Mouse (Mus musculus) CH12.LX (cell line): ENCODE measurements around the gene Hbb-bh1. TPM values are rescaled to one million over a fixed set of nuclear protein-coding genes. Genes with fewer than 3 reads are reported as not detected.
"Not testable (repeated sequence)": the region's sequence is repeated elsewhere in the genome, so short reads cannot be mapped to it uniquely, and the experiment has no call there.

Experiments used
- DNase-seq: peaks from one replicate; pipeline ENCODE4 v3.0.0-alpha.2; 2013; ENCODE audit errors: extremely low read depth
- H3K27ac ChIP-seq: 2 replicates; pipeline ENCODE4 v1.5.1; 2012; ENCODE audit warnings: low read depth, mild to moderate bottlenecking, control low read depth, moderate library complexity; ENCODE audit not compliant: insufficient read depth
- H3K27me3 ChIP-seq: replicated peaks from 2 replicates; pipeline ENCODE3; 2012; ENCODE audit warnings: inconsistent platforms
- H3K36me3 ChIP-seq, 2 experiments: replicated peaks in 1 of 2; 2 replicates each; pipeline versions ENCODE3 to v1.6.1; 2012; ENCODE audit warnings: inconsistent platforms in 1 of 2, low read length in 1 of 2, mild to moderate bottlenecking in 1 of 2, mixed read lengths in 1 of 2, moderate library complexity in 1 of 2; ENCODE audit not compliant: control insufficient read depth in 1 of 2, insufficient read depth in 1 of 2
- H3K4me1 ChIP-seq, 2 experiments: 2 replicates each; pipeline ENCODE4 v1.6.1; 2012; ENCODE audit warnings: inconsistent platforms in 1 of 2, moderate library complexity in 1 of 2; ENCODE audit not compliant: insufficient read depth in 2 of 2, control insufficient read depth in 1 of 2
- H3K4me2 ChIP-seq: 2 replicates; pipeline ENCODE4 v1.6.1; 2012; ENCODE audit warnings: low read depth, mild to moderate bottlenecking, control low read depth; ENCODE audit not compliant: poor library complexity, insufficient read depth, severe bottlenecking
- H3K4me3 ChIP-seq, 3 experiments: fragments of 150-350 bp in 1 of 3; sonication (generic) in 1 of 3; replicated peaks in 1 of 3; 2 replicates each; pipeline versions ENCODE3 to v1.5.1; 2011 to 2012; ENCODE audit warnings: low read depth in 2 of 3, low read length in 2 of 3, mild to moderate bottlenecking in 2 of 3, moderate library complexity in 2 of 3, control low read depth in 1 of 3, improper control_type of control experiment in 1 of 3, inconsistent platforms in 1 of 3, mixed read lengths in 1 of 3; ENCODE audit not compliant: poor library complexity in 1 of 3
- H3K79me2 ChIP-seq: replicated peaks from 2 replicates; pipeline ENCODE4 v1.6.1; 2012; ENCODE audit warnings: mild to moderate bottlenecking, moderate library complexity; ENCODE audit not compliant: control insufficient read depth, poor library complexity, insufficient read depth, severe bottlenecking; ENCODE audit errors: extremely low read depth
- H3K9ac ChIP-seq: 2 replicates; pipeline ENCODE4 v1.6.1; 2012; ENCODE audit warnings: low read depth, mild to moderate bottlenecking, control low read depth, moderate library complexity; ENCODE audit not compliant: insufficient read depth
- H3K9me3 ChIP-seq: replicated peaks from 2 replicates; pipeline ENCODE3; 2012; ENCODE audit warnings: low read length, inconsistent platforms, mixed read lengths
- CHD1 ChIP-seq: IDR thresholded peaks from 2 replicates; pipeline ENCODE4 v1.6.1; 2012; ENCODE audit warnings: low read depth, low read length, improper control_type of control experiment, inconsistent platforms
- E2F4 ChIP-seq: IDR thresholded peaks from 2 replicates; pipeline ENCODE4 v1.6.1; 2011; ENCODE audit warnings: low read depth, low read length, improper control_type of control experiment; ENCODE audit not compliant: insufficient replicate concordance
- ETS1 ChIP-seq: conservative IDR thresholded peaks from 2 replicates; pipeline ENCODE4 v1.6.1; 2012; ENCODE audit warnings: low read depth, mild to moderate bottlenecking, inconsistent platforms, low read length, improper control_type of control experiment, moderate library complexity
- HCFC1 ChIP-seq: IDR thresholded peaks from 2 replicates; pipeline ENCODE4 v1.6.1; 2012; ENCODE audit warnings: low read depth, mild to moderate bottlenecking, inconsistent platforms, low read length, improper control_type of control experiment
- IRF4 ChIP-seq: IDR thresholded peaks from 2 replicates; pipeline ENCODE4 v1.6.1; 2014; ENCODE audit warnings: low read depth, mild to moderate bottlenecking, inconsistent platforms, low read length, improper control_type of control experiment
- JUND ChIP-seq: conservative IDR thresholded peaks from 2 replicates; pipeline ENCODE4 v1.6.1; 2011; ENCODE audit warnings: low read depth, low read length, improper control_type of control experiment
- KAT2A ChIP-seq: IDR thresholded peaks from 2 replicates; pipeline ENCODE4 v1.6.1; 2012; ENCODE audit warnings: low read length, improper control_type of control experiment, inconsistent platforms; ENCODE audit not compliant: insufficient replicate concordance
- MAFK ChIP-seq: IDR thresholded peaks from 2 replicates; pipeline ENCODE4 v1.6.1; 2011; ENCODE audit warnings: low read length, improper control_type of control experiment; ENCODE audit not compliant: insufficient replicate concordance
- MAX ChIP-seq: IDR thresholded peaks from 2 replicates; pipeline ENCODE4 v1.6.1; 2011; ENCODE audit warnings: low read length, improper control_type of control experiment
- MEF2A ChIP-seq: IDR thresholded peaks from 2 replicates; pipeline ENCODE4 v1.6.1; 2014; ENCODE audit warnings: low read depth, mild to moderate bottlenecking, inconsistent platforms, low read length, improper control_type of control experiment, borderline replicate concordance
- NRF1 ChIP-seq: IDR thresholded peaks from 2 replicates; pipeline ENCODE4 v1.6.1; 2014; ENCODE audit warnings: low read depth, mild to moderate bottlenecking, inconsistent platforms, low read length, improper control_type of control experiment, moderate library complexity
- PAX5 ChIP-seq: IDR thresholded peaks from 2 replicates; pipeline ENCODE4 v1.6.1; 2012; ENCODE audit warnings: low read length, inconsistent platforms, mixed read lengths
- POLR2A ChIP-seq: IDR thresholded peaks from 2 replicates; pipeline ENCODE4 v1.6.1; 2011; ENCODE audit warnings: low read depth, mild to moderate bottlenecking, improper control_type of control experiment, low read length
- RAD21 ChIP-seq: IDR thresholded peaks from 2 replicates; pipeline ENCODE4 v1.6.1; 2011; ENCODE audit warnings: low read depth, mild to moderate bottlenecking, low read length, improper control_type of control experiment, moderate library complexity
- TBP ChIP-seq: conservative IDR thresholded peaks from 2 replicates; pipeline ENCODE4 v1.6.1; 2011; ENCODE audit warnings: low read depth, low read length, improper control_type of control experiment
- TCF12 ChIP-seq: IDR thresholded peaks from 2 replicates; pipeline ENCODE4 v1.6.1; 2014; ENCODE audit warnings: low read depth, mild to moderate bottlenecking, inconsistent platforms, low read length, improper control_type of control experiment
- USF2 ChIP-seq: conservative IDR thresholded peaks from 2 replicates; pipeline ENCODE4 v1.6.1; 2011; ENCODE audit warnings: low read depth, low read length, improper control_type of control experiment
- ZC3H11A ChIP-seq: IDR thresholded peaks from 2 replicates; pipeline ENCODE4 v1.6.1; 2012; ENCODE audit warnings: low read depth, mild to moderate bottlenecking, inconsistent platforms, low read length, improper control_type of control experiment
- ZKSCAN1 ChIP-seq: IDR thresholded peaks from 2 replicates; pipeline ENCODE4 v1.6.1; 2012; ENCODE audit warnings: low read depth, inconsistent platforms, low read length, improper control_type of control experiment, borderline replicate concordance
- dilution Hi-C: fragments of 300-500 bp; cut with MboI; formaldehyde crosslinking; loops from 2 replicates; pipeline ENCODE4 v1.14.3; 2020; ENCODE audit warnings: low sequenced_read_pairs; ENCODE audit not compliant: extremely low pct_unique_long_range_greater_than_20kb, extremely low pct_ligation_motif_present
- in situ Hi-C: fragments of 300-500 bp; cut with MboI; formaldehyde crosslinking; loops from 3 replicates; pipeline ENCODE4 v1.14.3; 2019; ENCODE audit warnings: low sequenced_read_pairs, low pct_ligation_motif_present, low pct_unique_long_range_greater_than_20kb, mixed read lengths
- polyA plus RNA-seq: library from polyadenylated mRNA; unstranded; fragments of >175 nt; gene quantifications from 2 replicates; pipeline ENCODE4 v1.2.1, GENCODE M21; 2012; ENCODE audit warnings: low read depth; ENCODE audit not compliant: insufficient read length
- total RNA-seq, 2 experiments: library from RNA; depleted of rRNA; stranded (reverse); fragments of 300-350 nt in 1 of 2; fragments of >200 nt in 1 of 2; gene quantifications; 2 replicates each; pipeline ENCODE4 v1.2.3; 2012 to 2014

The Hbb-bh1 gene
- total and polyA plus RNA-seq, 3 experiments: 0.95 TPM; not detected in 2

DNA sequence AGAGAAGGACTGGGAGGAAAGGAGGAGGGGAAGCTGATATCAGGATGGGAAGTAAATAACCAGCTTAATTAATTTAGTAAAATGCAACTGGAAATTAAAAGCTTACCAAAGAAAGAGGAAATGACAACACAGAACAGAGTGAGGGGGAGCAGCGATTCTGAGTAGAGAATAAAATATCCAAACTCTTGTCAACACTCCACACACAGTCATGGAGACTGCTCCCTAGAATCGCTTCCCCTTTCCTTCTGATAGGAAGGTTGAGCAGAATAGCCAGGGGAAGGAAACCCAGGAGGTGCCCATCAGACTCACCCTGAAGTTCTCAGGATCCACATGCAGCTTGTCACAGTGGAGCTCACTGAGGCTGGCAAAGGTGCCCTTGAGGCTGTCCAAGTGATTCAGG, 15.8 kb downstream of the Hbb-bh1 start:
- H3K9ac ChIP-seq, H3K27ac ChIP-seq, H3K4me2 ChIP-seq, H3K9me3 ChIP-seq, H3K4me3 ChIP-seq, H3K27me3 ChIP-seq, H3K4me1 ChIP-seq, H3K36me3 ChIP-seq, dilution Hi-C loops, in situ Hi-C loops, DNase-seq, H3K79me2 ChIP-seq: not testable (repeated sequence)

- H3K27ac ChIP-seq: no peak overlapping the region
- no peak overlapping the region for H3K9ac ChIP-seq
- H3K4me3 ChIP-seq: no peak overlapping the region
- H3K9me3 ChIP-seq: no peaks in the 10 kb centered on the region
- H3K79me2 ChIP-seq: no peaks in the 10 kb centered on the region
- dilution Hi-C loops: no loop called here
- H3K27me3 ChIP-seq: no peaks in the 10 kb centered on the region
- H3K4me2 ChIP-seq: no peak overlapping the region
- no peak for DNase-seq
- H3K36me3 ChIP-seq: no peaks in the 10 kb centered on the region
- in situ Hi-C loops: no loop called here
- peaks cover 0 to 7% of the 10 kb centered on the region in 2 experiments; a peak in 1 of 4 replicates for H3K4me1 ChIP-seq
- TF ChIP-seq IRF4 (no peak), KAT2A (no peak), MEF2A (no peak), HCFC1 (no peak), E2F4 (no peak), TBP (no peak), RAD21 (no peak)
Observed at GRCm38 (mm10) chr7:103826255-103826887, 16.6 kb downstream of the Hbb-bh1 start.

- dilution Hi-C loops: no loop called here
- no peak overlapping the region for H3K27ac ChIP-seq
- DNase-seq: no peak
- in situ Hi-C loops: no loop called here
- TF ChIP-seq MAFK (no peak), ZC3H11A (no peak), E2F4 (no peak), POLR2A (no peak), PAX5 (no peak), IRF4 (no peak), ZKSCAN1 (no peak), JUND (no peak), TCF12 (no peak), HCFC1 (no peak), MAX (no peak), NRF1 (no peak), CHD1 (no peak), USF2 (no peak), ETS1 (no peak)
- TF ChIP-seq, all 38 proteins: peak for 0
- no peak overlapping the region for H3K4me3 ChIP-seq
- no peaks in the 10 kb centered on the region for H3K27me3 ChIP-seq
- H3K79me2 ChIP-seq: no peaks in the 10 kb centered on the region
- no peak overlapping the region for H3K4me2 ChIP-seq
- H3K36me3 ChIP-seq: no peaks in the 10 kb centered on the region
- peaks cover 0 to 7% of the 10 kb centered on the region in 2 experiments; a peak in 1 of 4 replicates for H3K4me1 ChIP-seq
- H3K9ac ChIP-seq: no peak overlapping the region
- H3K9me3 ChIP-seq: no peaks in the 10 kb centered on the region
Observed at GRCm38 (mm10) chr7:103825536-103826254, 17.3 kb downstream of the Hbb-bh1 start.
